Mouse (Mus musculus): ENCODE measurements around the gene Hbb-bs. TPM values are rescaled to one million over a fixed set of nuclear protein-coding genes. Genes with fewer than 3 reads are reported as not detected.

Hbb-bs gene
- total and polyA plus RNA-seq, 3 experiments = 5.7 TPM; not detected in 2

Other genes with a start within 250 kb of the Hbb-bs start
Only the 20 nearest of the 32 such genes appear.
- not detected in 2 replicates for gene Olfr624, start 156.9 kb downstream of the Hbb-bs start, total RNA-seq (2012; rRNA removed)
- not detected in 2 replicates for gene Olfr624, start 156.9 kb downstream of the Hbb-bs start, total RNA-seq (2014; rRNA removed)
- not detected in 2 replicates for gene Olfr624, start 156.9 kb downstream of the Hbb-bs start, polyA plus RNA-seq (2012; ENCODE audit: insufficient read length, low read depth)
- gene Olfr625-ps1, start 145.4 kb downstream of the Hbb-bs start, total RNA-seq (2012; rRNA removed) = not detected in 2 replicates
- not detected in 2 replicates for gene Olfr625-ps1, start 145.4 kb downstream of the Hbb-bs start, total RNA-seq (2014; rRNA removed)
- not detected in 2 replicates for gene Olfr625-ps1, start 145.4 kb downstream of the Hbb-bs start, polyA plus RNA-seq (2012; ENCODE audit: insufficient read length, low read depth)
- not detected in 2 replicates for gene Olfr243, start 113.4 kb downstream of the Hbb-bs start, total RNA-seq (2012; rRNA removed)
- gene Olfr243, start 113.4 kb downstream of the Hbb-bs start, total RNA-seq (2014; rRNA removed) = not detected in 2 replicates
- gene Olfr243, start 113.4 kb downstream of the Hbb-bs start, polyA plus RNA-seq (2012; ENCODE audit: insufficient read length, low read depth) = 0.05 TPM in 1 of 2 replicates, not detected in the other
- not detected in 2 replicates for gene Olfr628, start 97.7 kb downstream of the Hbb-bs start, total RNA-seq (2012; rRNA removed)
- gene Olfr628, start 97.7 kb downstream of the Hbb-bs start, total RNA-seq (2014; rRNA removed) = not detected in 2 replicates
- gene Olfr628, start 97.7 kb downstream of the Hbb-bs start, polyA plus RNA-seq (2012; ENCODE audit: insufficient read length, low read depth) = not detected in 2 replicates
- gene Olfr629, start 83.2 kb downstream of the Hbb-bs start, total RNA-seq (2012; rRNA removed) = not detected in 2 replicates
- gene Olfr629, start 83.2 kb downstream of the Hbb-bs start, total RNA-seq (2014; rRNA removed) = not detected in 2 replicates
- not detected in 2 replicates for gene Olfr629, start 83.2 kb downstream of the Hbb-bs start, polyA plus RNA-seq (2012; ENCODE audit: insufficient read length, low read depth)
- gene Olfr630, start 70.8 kb downstream of the Hbb-bs start, total RNA-seq (2012; rRNA removed) = not detected in 2 replicates
- gene Olfr630, start 70.8 kb downstream of the Hbb-bs start, total RNA-seq (2014; rRNA removed) = not detected in 2 replicates
- gene Olfr630, start 70.8 kb downstream of the Hbb-bs start, polyA plus RNA-seq (2012; ENCODE audit: insufficient read length, low read depth) = not detected in 2 replicates
- not detected in 2 replicates for gene Olfr69, start 56.5 kb downstream of the Hbb-bs start, total RNA-seq (2012; rRNA removed)
- gene Olfr69, start 56.5 kb downstream of the Hbb-bs start, total RNA-seq (2014; rRNA removed) = not detected in 2 replicates
- not detected in 2 replicates for gene Olfr69, start 56.5 kb downstream of the Hbb-bs start, polyA plus RNA-seq (2012; ENCODE audit: insufficient read length, low read depth)
- not detected in 2 replicates for gene Olfr68, start 48.4 kb downstream of the Hbb-bs start, total RNA-seq (2012; rRNA removed)
- not detected in 2 replicates for gene Olfr68, start 48.4 kb downstream of the Hbb-bs start, total RNA-seq (2014; rRNA removed)
- not detected in 2 replicates for gene Olfr68, start 48.4 kb downstream of the Hbb-bs start, polyA plus RNA-seq (2012; ENCODE audit: insufficient read length, low read depth)
- gene Olfr67, start 36.3 kb downstream of the Hbb-bs start, total RNA-seq (2012; rRNA removed) = not detected in 2 replicates
- not detected in 2 replicates for gene Olfr67, start 36.3 kb downstream of the Hbb-bs start, total RNA-seq (2014; rRNA removed)
- gene Olfr67, start 36.3 kb downstream of the Hbb-bs start, polyA plus RNA-seq (2012; ENCODE audit: insufficient read length, low read depth) = not detected in 2 replicates
- 0.42 TPM in 1 of 2 replicates, not detected in the other for gene Hbb-bt, start 14.1 kb downstream of the Hbb-bs start, total RNA-seq (2012; rRNA removed)
- gene Hbb-bt, start 14.1 kb downstream of the Hbb-bs start, total RNA-seq (2014; rRNA removed) = 5.6 and 6.0 TPM in 2 replicates
- gene Hbb-bt, start 14.1 kb downstream of the Hbb-bs start, polyA plus RNA-seq (2012; ENCODE audit: insufficient read length, low read depth) = 4.3 and 4.6 TPM in 2 replicates
- not detected in 2 replicates for gene Hbb-bh2, start 12.4 kb upstream of the Hbb-bs start, total RNA-seq (2012; rRNA removed)
- not detected in 2 replicates for gene Hbb-bh2, start 12.4 kb upstream of the Hbb-bs start, total RNA-seq (2014; rRNA removed)
- gene Hbb-bh2, start 12.4 kb upstream of the Hbb-bs start, polyA plus RNA-seq (2012; ENCODE audit: insufficient read length, low read depth) = not detected in 2 replicates
- not detected in 2 replicates for gene Hbb-bh1, start 15.1 kb upstream of the Hbb-bs start, total RNA-seq (2012; rRNA removed)
- gene Hbb-bh1, start 15.1 kb upstream of the Hbb-bs start, total RNA-seq (2014; rRNA removed) = 0.95 TPM in 1 of 2 replicates, not detected in the other
- not detected in 2 replicates for gene Hbb-bh1, start 15.1 kb upstream of the Hbb-bs start, polyA plus RNA-seq (2012; ENCODE audit: insufficient read length, low read depth)
- not detected in 2 replicates for gene Hbb-y, start 25.1 kb upstream of the Hbb-bs start, total RNA-seq (2012; rRNA removed)
- not detected in 2 replicates for gene Hbb-y, start 25.1 kb upstream of the Hbb-bs start, total RNA-seq (2014; rRNA removed)
- gene Hbb-y, start 25.1 kb upstream of the Hbb-bs start, polyA plus RNA-seq (2012; ENCODE audit: insufficient read length, low read depth) = not detected in 2 replicates
- gene Olfr66, start 58.2 kb upstream of the Hbb-bs start, total RNA-seq (2012; rRNA removed) = not detected in 2 replicates
- gene Olfr66, start 58.2 kb upstream of the Hbb-bs start, total RNA-seq (2014; rRNA removed) = not detected in 2 replicates
- gene Olfr66, start 58.2 kb upstream of the Hbb-bs start, polyA plus RNA-seq (2012; ENCODE audit: insufficient read length, low read depth) = not detected in 2 replicates
- gene Olfr64, start 66.4 kb upstream of the Hbb-bs start, total RNA-seq (2012; rRNA removed) = not detected in 2 replicates
- not detected in 2 replicates for gene Olfr64, start 66.4 kb upstream of the Hbb-bs start, total RNA-seq (2014; rRNA removed)
- not detected in 2 replicates for gene Olfr64, start 66.4 kb upstream of the Hbb-bs start, polyA plus RNA-seq (2012; ENCODE audit: insufficient read length, low read depth)
- gene Olfr65, start 75.4 kb upstream of the Hbb-bs start, total RNA-seq (2012; rRNA removed) = not detected in 2 replicates
- not detected in 2 replicates for gene Olfr65, start 75.4 kb upstream of the Hbb-bs start, total RNA-seq (2014; rRNA removed)
- gene Olfr65, start 75.4 kb upstream of the Hbb-bs start, polyA plus RNA-seq (2012; ENCODE audit: insufficient read length, low read depth) = not detected in 2 replicates
- gene Olfr631, start 100.7 kb upstream of the Hbb-bs start, total RNA-seq (2012; rRNA removed) = not detected in 2 replicates
- gene Olfr631, start 100.7 kb upstream of the Hbb-bs start, total RNA-seq (2014; rRNA removed) = not detected in 2 replicates
- not detected in 2 replicates for gene Olfr631, start 100.7 kb upstream of the Hbb-bs start, polyA plus RNA-seq (2012; ENCODE audit: insufficient read length, low read depth)
- not detected in 2 replicates for gene Olfr632, start 106.3 kb upstream of the Hbb-bs start, total RNA-seq (2012; rRNA removed)
- not detected in 2 replicates for gene Olfr632, start 106.3 kb upstream of the Hbb-bs start, total RNA-seq (2014; rRNA removed)
- gene Olfr632, start 106.3 kb upstream of the Hbb-bs start, polyA plus RNA-seq (2012; ENCODE audit: insufficient read length, low read depth) = not detected in 2 replicates
- not detected in 2 replicates for gene Olfr633, start 116.3 kb upstream of the Hbb-bs start, total RNA-seq (2012; rRNA removed)
- gene Olfr633, start 116.3 kb upstream of the Hbb-bs start, total RNA-seq (2014; rRNA removed) = not detected in 2 replicates
- not detected in 2 replicates for gene Olfr633, start 116.3 kb upstream of the Hbb-bs start, polyA plus RNA-seq (2012; ENCODE audit: insufficient read length, low read depth)
- gene Olfr635, start 143.1 kb upstream of the Hbb-bs start, total RNA-seq (2012; rRNA removed) = not detected in 2 replicates
- gene Olfr635, start 143.1 kb upstream of the Hbb-bs start, total RNA-seq (2014; rRNA removed) = not detected in 2 replicates
- gene Olfr635, start 143.1 kb upstream of the Hbb-bs start, polyA plus RNA-seq (2012; ENCODE audit: insufficient read length, low read depth) = 0.03 TPM in 1 of 2 replicates, not detected in the other